Mouse (Mus musculus) left cerebral cortex, postnatal 10 days (tissue): Measurements from ENCODE around the gene Trp73. TPM values are rescaled to one million over a fixed set of nuclear protein-coding genes. Genes with fewer than 3 reads are reported as not detected.
A peak's percentile ranks its signal among the peaks of the same experiment; 100 is the strongest.

Experiments
- DNase-seq, 2 experiments: peaks; one replicate each; pipeline ENCODE4 v3.0.0; 2021 to 2022; ENCODE audit warnings: low spot score in 2 of 2, mixed read lengths in 1 of 2; ENCODE audit errors: extremely low spot score in 1 of 2
- intact Hi-C: fragments of 180-260 bp; cut with DNase I; formaldehyde crosslinking; loops from one replicate; pipeline ENCODE4 v1.15.1; 2025
- total RNA-seq, 2 experiments: library from RNA; stranded (reverse); gene quantifications; 2 replicates each; pipeline ENCODE4 v1.2.3; 2021

Trp73 gene
- total RNA-seq, 2 experiments from 2014 or later: 1.0 to 1.6 TPM

GRCm38 (mm10) chr4:154116421-154116820 lies 23.6 kb downstream of the Trp73 start:
- intact Hi-C loops: no loop called here
- DNase-seq: no peak

GRCm38 (mm10) chr4:154109850-154110243 lies 30.2 kb downstream of the Trp73 start:
- intact Hi-C loops: no loop called here
- no peak for DNase-seq

DNA sequence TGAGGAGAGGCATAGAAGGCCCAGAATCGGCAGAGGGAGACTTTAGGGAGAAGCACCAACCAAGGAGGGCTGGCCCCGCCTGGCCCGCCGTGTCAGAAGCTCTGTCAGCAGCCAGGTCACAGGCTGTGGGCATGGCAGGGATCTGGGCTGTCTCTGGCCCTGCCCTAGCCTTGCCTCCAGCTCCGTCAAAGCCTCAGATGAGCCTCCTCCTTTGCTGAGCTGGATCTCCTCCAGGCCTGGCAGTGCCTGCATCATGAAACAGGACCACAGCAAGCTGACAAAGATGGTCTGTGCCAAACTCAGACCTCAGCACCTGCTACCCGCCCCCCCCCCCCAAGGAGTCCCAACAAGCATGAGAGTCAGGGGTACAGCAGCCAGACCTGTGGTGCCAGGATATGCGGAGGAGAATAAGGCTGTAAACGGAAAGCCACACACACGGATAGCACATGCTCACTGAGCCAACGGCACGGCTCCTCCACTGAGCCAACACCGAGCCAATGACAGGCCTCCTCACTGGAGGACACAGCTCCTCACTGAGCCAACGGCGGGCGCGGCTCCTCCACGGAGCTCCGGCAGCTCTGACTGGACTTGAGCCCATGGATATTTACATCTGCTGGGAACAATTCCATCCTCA lies 30.7 kb downstream of the Trp73 start:
- peak; percentile 43 to 46 for DNase-seq
- intact Hi-C loops: no loop called here

DNA sequence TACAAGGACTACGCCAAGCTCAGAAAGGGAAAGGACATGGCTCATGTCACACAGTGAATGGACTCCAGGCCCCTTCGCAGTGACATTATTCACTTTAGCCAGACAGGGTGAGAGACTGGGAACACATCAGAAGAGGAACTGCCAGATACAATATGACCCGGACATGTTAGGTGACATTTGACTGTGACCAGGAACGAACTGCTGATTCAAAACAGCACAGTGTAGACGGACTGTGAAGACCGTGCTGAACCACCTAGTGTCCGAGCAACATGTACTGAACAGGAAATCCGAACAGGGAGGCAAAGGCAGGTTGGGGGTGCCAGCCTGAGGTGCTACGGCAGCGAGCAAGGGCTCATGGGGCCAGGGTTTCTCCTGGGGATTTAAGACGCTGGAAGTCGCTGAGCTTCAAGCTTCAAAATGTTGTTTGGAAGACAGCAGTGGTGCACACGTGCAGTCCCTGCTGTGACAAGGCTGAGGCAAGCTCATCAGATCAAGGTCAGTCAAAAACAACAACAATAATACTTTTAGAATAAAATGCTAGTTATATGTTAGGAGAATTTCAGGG lies 33.4 kb downstream of the Trp73 start:
- intact Hi-C loops: no loop called here

GRCm38 (mm10) chr4:154105381-154106001 lies 34.5 kb downstream of the Trp73 start:
- intact Hi-C loops: no loop called here
- peak; percentile 19 to 65 for DNase-seq

More for the DNA sequence above, 33.4 kb downstream of the Trp73 start:
- DNase-seq: no peak

DNA sequence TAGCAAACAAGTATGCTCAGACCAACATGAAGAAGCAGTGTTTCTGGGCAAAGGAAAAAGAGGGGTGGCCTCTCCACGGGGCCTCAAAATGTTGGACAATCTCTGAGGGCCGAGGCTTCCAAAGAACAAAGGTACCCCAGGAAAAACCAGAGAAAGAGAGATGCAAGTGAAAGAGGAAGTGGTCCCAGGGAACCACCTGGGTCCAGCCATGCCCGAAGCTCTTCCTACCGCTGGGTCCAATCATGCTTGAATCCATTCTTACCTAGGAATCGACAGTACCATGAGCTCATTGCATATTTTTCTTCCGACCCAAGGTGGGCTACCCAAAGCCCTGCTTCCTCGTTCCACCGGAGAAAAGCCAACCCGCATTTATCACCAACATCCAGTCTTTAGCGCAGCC lies 36.1 kb downstream of the Trp73 start:
- intact Hi-C loops: no loop called here
- no peak for DNase-seq

- no peak for DNase-seq
- intact Hi-C loops: no loop called here
Measured at GRCm38 (mm10) chr4:154103386-154103785, 36.6 kb downstream of the Trp73 start.

DNA sequence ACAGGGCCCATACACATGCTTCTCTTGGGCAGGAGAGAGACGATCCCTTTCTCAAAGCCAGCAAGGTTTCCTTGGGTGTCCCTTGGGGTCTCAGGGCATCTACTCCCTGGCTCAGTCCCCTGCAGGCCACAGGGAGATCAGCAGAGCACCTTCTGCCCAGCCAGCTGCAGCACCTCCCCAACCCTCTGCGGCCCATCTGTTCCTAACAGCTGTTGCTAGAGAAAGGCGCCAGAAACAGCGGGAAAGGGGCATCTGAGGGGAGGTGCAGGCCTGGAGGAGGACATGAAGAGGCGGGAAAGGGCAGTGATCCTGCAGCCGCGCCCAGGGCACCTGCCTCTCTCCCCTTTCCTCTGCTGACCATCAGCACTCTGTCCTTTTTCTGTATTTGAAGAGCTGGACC lies 40.6 kb downstream of the Trp73 start:
- DNase-seq: no peak

GRCm38 (mm10) chr4:154096111-154096510 lies 43.9 kb downstream of the Trp73 start:
- intact Hi-C loops: no loop called here

More for the DNA sequence above, 40.6 kb downstream of the Trp73 start:
- intact Hi-C loops: no loop called here

GRCm38 (mm10) chr4:154093210-154093609 lies 46.8 kb downstream of the Trp73 start:
- peak in 1 of 2 experiments; percentile 43 for DNase-seq

More at GRCm38 (mm10) chr4:154096111-154096510, 43.9 kb downstream of the Trp73 start:
- no peak for DNase-seq

DNA sequence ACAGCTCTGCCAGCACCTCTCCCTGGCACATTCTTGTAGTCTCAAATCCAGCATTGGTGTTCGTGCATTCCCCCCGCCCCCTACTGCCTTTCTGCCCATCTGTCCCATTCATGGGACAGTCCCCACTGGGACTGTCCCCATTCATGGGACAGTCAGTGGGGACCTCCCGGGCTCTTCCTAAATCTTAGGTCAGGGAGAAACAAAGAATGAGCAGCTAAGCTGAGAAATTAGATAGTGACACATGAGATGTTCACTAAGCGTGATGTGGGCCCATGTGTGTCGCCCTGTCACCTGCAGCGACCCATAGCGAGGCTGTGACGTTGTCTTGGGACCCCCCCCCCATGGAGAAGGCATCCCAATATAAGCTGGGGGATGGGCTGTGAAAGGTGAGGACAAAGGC lies 48.7 kb downstream of the Trp73 start:
- no peak for DNase-seq
- intact Hi-C loops: no loop called here

More at GRCm38 (mm10) chr4:154093210-154093609, 46.8 kb downstream of the Trp73 start:
- intact Hi-C loops: no loop called here

DNA sequence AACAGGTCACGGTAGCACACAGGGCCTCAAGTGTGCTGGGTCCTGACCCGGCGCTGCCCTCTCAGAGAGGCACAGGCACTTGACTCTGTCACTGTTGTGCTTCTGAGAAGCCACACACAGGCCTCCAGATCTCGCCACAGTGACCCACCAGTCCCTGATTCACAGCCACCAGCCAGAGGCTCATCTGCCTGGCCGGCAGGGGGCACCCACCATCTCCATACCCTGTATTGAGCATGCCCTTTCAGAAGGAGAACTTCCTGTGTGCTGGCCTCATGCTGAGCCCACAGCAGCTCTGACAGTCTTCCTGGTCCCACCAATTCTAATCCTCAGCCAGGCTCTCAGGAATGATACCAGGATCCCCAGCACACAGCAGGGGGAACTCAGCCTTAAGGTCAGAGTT lies 50.8 kb downstream of the Trp73 start:
- intact Hi-C loops: no loop called here
- no peak for DNase-seq

DNA sequence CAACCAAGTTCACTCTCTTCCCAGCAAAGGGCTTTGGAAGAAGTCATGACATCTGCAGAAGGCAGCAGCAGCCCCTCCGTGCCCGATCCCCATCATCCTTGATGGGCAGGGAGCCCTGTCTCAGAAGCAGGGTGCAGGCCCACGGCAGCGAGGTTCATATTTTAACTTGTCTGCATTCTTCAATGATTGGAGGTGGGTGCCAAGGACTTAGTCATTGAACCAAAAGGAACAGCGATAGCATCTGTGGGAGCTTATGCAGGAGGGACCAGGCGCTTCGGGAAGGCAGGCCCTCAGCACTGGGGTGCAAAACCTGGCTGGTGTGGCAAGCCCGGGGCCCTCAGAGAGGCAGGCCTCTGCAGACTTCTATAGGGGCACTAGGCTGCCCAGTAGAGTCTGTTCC lies 53.6 kb downstream of the Trp73 start:
- intact Hi-C loops: no loop called here
- no peak for DNase-seq

GRCm38 (mm10) chr4:154085856-154086255 lies 54.2 kb downstream of the Trp73 start:
- no peak for DNase-seq

GRCm38 (mm10) chr4:154081974-154082373 lies 58.0 kb downstream of the Trp73 start:
- DNase-seq: no peak
- intact Hi-C loops: no loop called here

More at GRCm38 (mm10) chr4:154085856-154086255, 54.2 kb downstream of the Trp73 start:
- intact Hi-C loops: no loop called here

DNA sequence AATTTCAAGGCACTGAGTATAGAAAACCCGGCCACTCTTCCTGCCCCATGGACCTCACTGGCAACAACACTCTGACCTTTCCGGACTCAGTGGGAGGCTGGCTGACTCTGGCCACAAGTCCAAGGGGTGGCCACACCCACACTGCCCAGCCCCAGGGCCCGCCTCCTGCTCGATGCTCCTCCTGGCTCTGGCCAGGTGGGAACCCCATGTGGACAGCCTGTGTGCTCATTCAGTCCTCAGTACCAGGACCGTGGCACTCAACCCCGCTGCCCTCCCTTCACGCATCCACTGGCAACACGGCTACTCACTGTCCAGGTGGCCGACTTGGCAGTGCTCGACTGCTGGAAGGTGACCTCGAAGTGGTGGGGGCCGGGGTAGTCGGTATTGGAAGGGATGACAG lies 59.0 kb downstream of the Trp73 start:
- intact Hi-C loops: no loop called here

GRCm38 (mm10) chr4:154080211-154080610 lies 59.8 kb downstream of the Trp73 start:
- DNase-seq: no peak

More for the DNA sequence above, 59.0 kb downstream of the Trp73 start:
- no peak for DNase-seq

DNA sequence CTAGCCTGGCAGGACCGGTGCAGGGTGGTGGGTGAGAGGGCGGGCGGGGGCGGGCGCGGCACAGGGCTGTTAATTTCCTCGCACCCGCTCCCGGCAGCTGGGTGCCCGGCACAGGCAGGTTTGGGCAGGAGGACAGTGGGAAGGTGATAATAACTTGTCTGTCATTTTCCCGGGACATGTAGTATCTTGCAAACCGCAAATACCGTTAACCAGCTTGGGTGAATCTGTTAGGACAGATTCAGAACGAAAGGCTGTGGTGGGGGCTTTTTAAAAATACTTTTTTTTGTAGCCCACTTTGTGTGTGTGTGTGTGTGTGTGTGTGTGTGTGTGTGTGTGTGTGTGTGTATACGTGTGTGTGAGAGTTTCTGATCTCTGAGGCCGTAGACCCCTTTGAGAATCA lies 68.1 kb downstream of the Trp73 start:
- intact Hi-C loops: no loop called here
- DNase-seq: no peak

More at GRCm38 (mm10) chr4:154080211-154080610, 59.8 kb downstream of the Trp73 start:
- intact Hi-C loops: no loop called here

- DNase-seq: no peak
Measured at GRCm38 (mm10) chr4:154071521-154071920, 68.5 kb downstream of the Trp73 start.

DNA sequence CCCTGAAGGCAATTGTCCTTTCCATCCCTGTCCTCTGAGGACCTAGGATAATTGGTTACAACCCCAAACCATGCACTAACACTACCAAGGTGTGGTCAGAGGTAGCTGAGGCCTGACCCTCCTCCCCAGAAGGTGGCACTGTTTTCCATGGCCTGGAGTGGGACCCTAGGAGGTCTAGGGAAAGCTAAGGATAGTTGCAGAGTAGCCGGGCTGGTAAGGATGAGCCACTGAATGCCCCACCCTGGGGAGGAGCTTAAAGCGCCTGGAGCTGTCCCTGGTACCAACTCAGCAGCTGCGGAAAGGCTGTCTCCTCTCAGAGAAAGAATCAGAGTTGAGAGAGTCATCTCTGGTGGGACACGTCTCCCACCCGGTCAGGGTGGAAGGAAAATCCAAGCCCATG lies 69.1 kb downstream of the Trp73 start:
- intact Hi-C loops: no loop called here
- peak in 1 of 2 experiments; percentile 47 for DNase-seq

More at GRCm38 (mm10) chr4:154071521-154071920, 68.5 kb downstream of the Trp73 start:
- intact Hi-C loops: no loop called here
